Mouse (Mus musculus): ENCODE measurements around the gene Slc25a26.

The Slc25a26 gene

GRCm38 (mm10) chr6:94634274-94634673 is 134.1 kb downstream of the Slc25a26 start:
- DNase-seq (ENCODE audit: extremely low read depth, insufficient read length, low spot score), result no peak

- DNase-seq (ENCODE audit: extremely low read depth, insufficient read length, low spot score), result no peak
These were observed 134.6 kb downstream of the Slc25a26 start for GRCm38 (mm10) chr6:94634710-94635109.

- no peak for DNase-seq (ENCODE audit: extremely low read depth, insufficient read length, low spot score)
These were observed 135.2 kb downstream of the Slc25a26 start for GRCm38 (mm10) chr6:94635343-94635742.

GRCm38 (mm10) chr6:94637024-94637434 is 136.9 kb downstream of the Slc25a26 start:
- no peak for DNase-seq (ENCODE audit: extremely low read depth, insufficient read length, low spot score)

GRCm38 (mm10) chr6:94640297-94640696 is 140.2 kb downstream of the Slc25a26 start:
- peak; percentile 85 for DNase-seq (ENCODE audit: extremely low read depth, insufficient read length, low spot score)

- DNase-seq (ENCODE audit: extremely low read depth, insufficient read length, low spot score), result peak; percentile 65
These were observed 141.9 kb downstream of the Slc25a26 start for GRCm38 (mm10) chr6:94642048-94642447.

GRCm38 (mm10) chr6:94643989-94644388 is 143.9 kb downstream of the Slc25a26 start:
- DNase-seq (ENCODE audit: extremely low read depth, insufficient read length, low spot score), result no peak

- no peak for DNase-seq (ENCODE audit: extremely low read depth, insufficient read length, low spot score)
These were observed 144.5 kb downstream of the Slc25a26 start for GRCm38 (mm10) chr6:94644641-94645040.

GRCm38 (mm10) chr6:94645723-94646122 is 145.6 kb downstream of the Slc25a26 start:
- DNase-seq (ENCODE audit: extremely low read depth, insufficient read length, low spot score), result peak; percentile 60

- peak; percentile 88 for DNase-seq (ENCODE audit: extremely low read depth, insufficient read length, low spot score)
These were observed 146.2 kb downstream of the Slc25a26 start for GRCm38 (mm10) chr6:94646274-94646863.

- DNase-seq (ENCODE audit: extremely low read depth, insufficient read length, low spot score), result no peak
These were observed 146.8 kb downstream of the Slc25a26 start for GRCm38 (mm10) chr6:94646902-94647301.

- peak; percentile 86 for DNase-seq (ENCODE audit: extremely low read depth, insufficient read length, low spot score)
These were observed 147.7 kb downstream of the Slc25a26 start for GRCm38 (mm10) chr6:94647574-94648430.

- DNase-seq (ENCODE audit: extremely low read depth, insufficient read length, low spot score), result no peak
These were observed 148.4 kb downstream of the Slc25a26 start for GRCm38 (mm10) chr6:94648496-94648895.

GRCm38 (mm10) chr6:94649637-94650036 is 149.5 kb downstream of the Slc25a26 start:
- DNase-seq (ENCODE audit: extremely low read depth, insufficient read length, low spot score), result no peak

- no peak for DNase-seq (ENCODE audit: extremely low read depth, insufficient read length, low spot score)
These were observed 151.4 kb downstream of the Slc25a26 start for GRCm38 (mm10) chr6:94651541-94651940.

- no peak for DNase-seq (ENCODE audit: extremely low read depth, insufficient read length, low spot score)
These were observed 152.6 kb downstream of the Slc25a26 start for GRCm38 (mm10) chr6:94652659-94653213.

- DNase-seq (ENCODE audit: extremely low read depth, insufficient read length, low spot score), result no peak
These were observed 153.5 kb downstream of the Slc25a26 start for GRCm38 (mm10) chr6:94653388-94654316.
